Mouse (Mus musculus): Measurements from ENCODE around the gene Med29. TPM values are rescaled to one million over a fixed set of nuclear protein-coding genes. Genes with fewer than 3 reads are reported as not detected.

Med29 gene
- polyA plus RNA-seq, 1 experiment, result 135 TPM

GRCm38 (mm10) chr7:28370977-28371513 is 21.5 kb downstream of the Med29 start:
- H3K27me3 ChIP-seq (ENCODE audit: control insufficient read depth, insufficient read depth, low read length), result no peaks in the 10 kb centered on the region
- no peaks in the 10 kb centered on the region; the same call in 1 of the 2 replicates for H3K36me3 ChIP-seq (ENCODE audit: control insufficient read depth, insufficient read depth, low read length)
- no peak overlapping the region; the same call in 1 of the 2 replicates for H3K27ac ChIP-seq (ENCODE audit: control insufficient read depth, insufficient read depth, low read depth, low read length)
- TF ChIP-seq CTCF (IDR thresholded peaks at IDR 0.05; ENCODE audit: control insufficient read depth, insufficient read depth, insufficient replicate concordance, low read depth, low read length) (no peak), POLR2A (IDR thresholded peaks at IDR 0.05; ENCODE audit: control insufficient read depth, low read depth, low read length) (no peak)
- H3K4me3 ChIP-seq (ENCODE audit: control insufficient read depth, low read depth, low read length), result peak overlapping the region; percentile 92
- peaks cover 23% of the 10 kb centered on the region for H3K4me1 ChIP-seq (ENCODE audit: control insufficient read depth, insufficient read depth, low read length)

DNA sequence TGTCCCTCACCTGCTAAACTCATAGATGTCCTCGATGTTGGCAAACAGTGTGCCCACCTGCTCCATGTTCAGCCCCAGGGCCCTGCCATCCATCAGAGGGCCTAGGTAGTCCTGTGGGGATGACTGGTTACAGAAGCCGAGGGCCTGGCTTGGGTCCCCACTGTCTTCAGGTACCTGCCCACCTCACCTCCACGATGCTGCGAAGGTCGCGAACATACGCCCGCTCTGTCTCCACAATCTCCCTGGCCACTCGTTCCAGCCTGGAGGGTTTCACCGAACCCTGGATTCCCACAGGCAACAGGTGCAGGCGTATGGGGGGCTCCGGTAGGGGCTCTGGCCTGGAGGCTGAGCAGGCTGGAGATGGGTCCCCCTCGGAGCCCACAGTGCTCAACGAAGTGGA is 22.5 kb downstream of the Med29 start:
- no peak overlapping the region for H3K27ac ChIP-seq (ENCODE audit: control insufficient read depth, insufficient read depth, low read depth, low read length)
- TF ChIP-seq POLR2A (IDR thresholded peaks at IDR 0.05; ENCODE audit: control insufficient read depth, low read depth, low read length) (no peak), CTCF (IDR thresholded peaks at IDR 0.05; ENCODE audit: control insufficient read depth, insufficient read depth, insufficient replicate concordance, low read depth, low read length) (no peak)
- H3K4me1 ChIP-seq (ENCODE audit: control insufficient read depth, insufficient read depth, low read length), result peaks cover 16% of the 10 kb centered on the region
- H3K36me3 ChIP-seq (ENCODE audit: control insufficient read depth, insufficient read depth, low read length), result no peaks in the 10 kb centered on the region; the same call in 1 of the 2 replicates
- H3K4me3 ChIP-seq (ENCODE audit: control insufficient read depth, low read depth, low read length), result no peak overlapping the region
- H3K27me3 ChIP-seq (ENCODE audit: control insufficient read depth, insufficient read depth, low read length), result no peaks in the 10 kb centered on the region

- no peak for TF ChIP-seq POLR2A (IDR thresholded peaks at IDR 0.05; ENCODE audit: control insufficient read depth, low read depth, low read length)
- no peak for TF ChIP-seq CTCF (IDR thresholded peaks at IDR 0.05; ENCODE audit: control insufficient read depth, insufficient read depth, insufficient replicate concordance, low read depth, low read length)
- Histone ChIP-seq H3K4me3 (ENCODE audit: control insufficient read depth, low read depth, low read length) (no peak overlapping the region), H3K27me3 (ENCODE audit: control insufficient read depth, insufficient read depth, low read length) (no peaks in the 10 kb centered on the region), H3K27ac (ENCODE audit: control insufficient read depth, insufficient read depth, low read depth, low read length) (no peak overlapping the region), H3K36me3 (ENCODE audit: control insufficient read depth, insufficient read depth, low read length) (no peaks in the 10 kb centered on the region; the same call in 1 of the 2 replicates), H3K4me1 (ENCODE audit: control insufficient read depth, insufficient read depth, low read length) (peaks cover 15% of the 10 kb centered on the region)
Measured at GRCm38 (mm10) chr7:28368276-28368920, 24.1 kb downstream of the Med29 start.

GRCm38 (mm10) chr7:28367663-28368275 is 24.7 kb downstream of the Med29 start:
- Histone ChIP-seq H3K4me3 (ENCODE audit: control insufficient read depth, low read depth, low read length) (no peak overlapping the region), H3K36me3 (ENCODE audit: control insufficient read depth, insufficient read depth, low read length) (no peaks in the 10 kb centered on the region; the same call in 1 of the 2 replicates), H3K27me3 (ENCODE audit: control insufficient read depth, insufficient read depth, low read length) (no peaks in the 10 kb centered on the region), H3K27ac (ENCODE audit: control insufficient read depth, insufficient read depth, low read depth, low read length) (no peak overlapping the region), H3K4me1 (ENCODE audit: control insufficient read depth, insufficient read depth, low read length) (peaks cover 15% of the 10 kb centered on the region)
- TF ChIP-seq POLR2A (IDR thresholded peaks at IDR 0.05; ENCODE audit: control insufficient read depth, low read depth, low read length) (no peak), CTCF (IDR thresholded peaks at IDR 0.05; ENCODE audit: control insufficient read depth, insufficient read depth, insufficient replicate concordance, low read depth, low read length) (no peak)

GRCm38 (mm10) chr7:28362441-28363060 is 30.0 kb downstream of the Med29 start:
- Histone ChIP-seq H3K4me1 (ENCODE audit: control insufficient read depth, insufficient read depth, low read length) (no peaks in the 10 kb centered on the region), H3K36me3 (ENCODE audit: control insufficient read depth, insufficient read depth, low read length) (no peaks in the 10 kb centered on the region; the same call in 1 of the 2 replicates), H3K27me3 (ENCODE audit: control insufficient read depth, insufficient read depth, low read length) (no peaks in the 10 kb centered on the region), H3K27ac (ENCODE audit: control insufficient read depth, insufficient read depth, low read depth, low read length) (no peak overlapping the region), H3K4me3 (ENCODE audit: control insufficient read depth, low read depth, low read length) (no peak overlapping the region)
- TF ChIP-seq POLR2A (IDR thresholded peaks at IDR 0.05; ENCODE audit: control insufficient read depth, low read depth, low read length) (no peak), CTCF (IDR thresholded peaks at IDR 0.05; ENCODE audit: control insufficient read depth, insufficient read depth, insufficient replicate concordance, low read depth, low read length) (no peak)

DNA sequence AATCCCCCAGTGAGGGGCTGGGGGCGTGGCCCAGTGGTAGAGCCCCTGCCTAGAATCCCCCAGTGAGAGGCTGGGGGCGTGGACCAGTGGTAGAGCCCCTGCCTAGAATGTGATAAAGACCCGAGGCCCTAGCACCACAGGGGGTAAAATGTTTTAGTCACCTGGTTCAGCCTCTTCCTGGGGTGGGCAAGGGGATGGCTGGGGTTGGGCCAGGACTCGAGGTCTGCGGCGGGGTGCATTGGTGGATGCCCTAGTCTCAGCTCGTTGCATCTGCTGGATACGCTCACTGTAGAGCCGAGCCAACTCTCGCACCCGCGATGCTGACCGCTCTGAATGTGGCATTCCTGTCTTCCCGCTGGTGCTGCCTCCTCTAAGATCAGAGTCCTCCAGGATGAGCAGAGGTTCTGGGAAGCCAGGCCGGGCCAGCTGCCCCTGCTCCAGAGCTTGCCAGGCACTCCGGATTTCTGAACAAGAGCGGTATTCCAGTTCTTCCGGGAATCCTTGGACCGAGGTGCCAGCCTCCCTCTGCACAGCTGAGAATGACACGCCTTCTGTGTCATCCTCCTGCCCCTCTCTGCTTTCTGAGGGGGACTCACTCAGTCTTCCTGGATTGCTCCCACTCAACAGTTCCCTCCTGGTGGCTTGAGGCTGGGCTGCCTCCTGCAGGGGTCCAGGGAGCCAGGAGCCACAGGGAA is 30.7 kb downstream of the Med29 start:
- Histone ChIP-seq H3K27ac (ENCODE audit: control insufficient read depth, insufficient read depth, low read depth, low read length) (no peak overlapping the region), H3K4me3 (ENCODE audit: control insufficient read depth, low read depth, low read length) (no peak overlapping the region), H3K27me3 (ENCODE audit: control insufficient read depth, insufficient read depth, low read length) (no peaks in the 10 kb centered on the region), H3K4me1 (ENCODE audit: control insufficient read depth, insufficient read depth, low read length) (peaks cover 3% of the 10 kb centered on the region; the same call in 1 of the 2 replicates), H3K36me3 (ENCODE audit: control insufficient read depth, insufficient read depth, low read length) (no peaks in the 10 kb centered on the region)
- TF ChIP-seq POLR2A (IDR thresholded peaks at IDR 0.05; ENCODE audit: control insufficient read depth, low read depth, low read length), result no peak
- no peak for TF ChIP-seq CTCF (IDR thresholded peaks at IDR 0.05; ENCODE audit: control insufficient read depth, insufficient read depth, insufficient replicate concordance, low read depth, low read length)
